In genomic region chr5:115634046-115634445, GRCm38 (mm10) we compare ENCODE assay signal across 14 mouse cellular contexts. TPM values are rescaled to one million over a fixed set of nuclear protein-coding genes. Genes with fewer than 3 reads are reported as not detected.
DNase-seq lines count a peak whose midpoint lies in the region; ATAC-seq and TF ChIP-seq lines count a peak whose summit lies in the region.
"Had no signal": no experiment of that assay in that cellular context is flagged by ENCODE, and none has a peak within 500 bp of the region (broad histone marks: within the 10 kb centered on the region; RNA-seq: fewer than 3 reads in every experiment).

No protein-coding gene starts in this region.

- peaks cover 77% of the 10 kb centered on the region for H3K79me2 ChIP-seq in macrophage (ENCODE audit: inconsistent target)

- TF ChIP-seq CTCF in lung, embryonic 14.5 days (IDR thresholded peaks at IDR 0.05; ENCODE audit: low read depth), result no peak

- no peak for ATAC-seq in lung, embryonic 14.5 days (ENCODE audit: insufficient read depth)
- ATAC-seq: CD4-positive, CD25-positive, alpha-beta regulatory T cell, adult 4 months; intestine, embryonic 15.5 days; lung, postnatal 0 days had no signal

- H3K4me1 ChIP-seq in lung, embryonic 14.5 days (ENCODE audit: insufficient read depth), result peaks cover 8% of the 10 kb centered on the region
- peaks cover 31% of the 10 kb centered on the region for H3K4me1 ChIP-seq in limb, embryonic 10.5 days

- no peak overlapping the region for H3K27ac ChIP-seq in lung, embryonic 14.5 days (ENCODE audit: low read depth)
- H3K27ac ChIP-seq in limb, embryonic 10.5 days, result 0 out of 2 replicates have a peak overlapping the region, but pooled peaks have one; percentile 14
- 0 out of 2 replicates have a peak overlapping the region, but pooled peaks have one; percentile 37 for H3K27ac ChIP-seq in macrophage
- H3K27ac ChIP-seq: forebrain, embryonic 10.5 days; intestine, embryonic 15.5 days had no signal

- no peaks in the 10 kb centered on the region for H3K9me3 ChIP-seq in lung, embryonic 14.5 days (ENCODE audit: low read depth, low read length)
- H3K9me3 ChIP-seq in limb, embryonic 10.5 days (replicated peaks), result no peaks in the 10 kb centered on the region
- H3K9me3 ChIP-seq: forebrain, embryonic 10.5 days; intestine, embryonic 15.5 days had no signal

- H3K4me3 ChIP-seq in lung, embryonic 14.5 days (ENCODE audit: low read depth, low read length), result 0 out of 2 replicates have a peak overlapping the region, but pooled peaks have one; percentile 84
- no peak overlapping the region for H3K4me3 ChIP-seq in limb, embryonic 10.5 days
- no peak overlapping the region for H3K4me3 ChIP-seq in macrophage (ENCODE audit: inconsistent target)

- no peak overlapping the region for H3K9ac ChIP-seq in lung, embryonic 14.5 days
- H3K9ac ChIP-seq: intestine, embryonic 15.5 days had no signal

- DNase-seq in lung, embryonic 14.5 days, result no peak
- DNase-seq in lung, postnatal 4 days, result no peak
- DNase-seq in c-Kit-negative CD71-positive TER-119-positive erythroid progenitor cells, embryonic 14.5 days (ENCODE audit: low read depth, low spot score), result peak; percentile 53
- DNase-seq in limb, embryonic 10.5 days (ENCODE audit: low spot score), result no peak
- DNase-seq in right cerebral cortex, postnatal 25 days, result no peak
- no peak for DNase-seq in right cerebral cortex, postnatal 14 days
- DNase-seq: cerebellum, adult 8-10 months; kidney, postnatal 25 days; left cerebral cortex, postnatal 4 days had no signal

- H3K36me3 ChIP-seq in lung, embryonic 14.5 days (ENCODE audit: insufficient read depth), result peaks cover 31% of the 10 kb centered on the region
- H3K36me3 ChIP-seq in limb, embryonic 10.5 days, result peaks cover 33% of the 10 kb centered on the region
- H3K36me3 ChIP-seq in macrophage (ENCODE audit: inconsistent target), result peaks cover 11% of the 10 kb centered on the region; the same call in 1 of the 2 replicates

- WGBS in lung, embryonic 14.5 days, result 86% methylated on average over 8 of the region's 8 CpGs
- WGBS in limb, embryonic 10.5 days, result 93% methylated on average over 8 of the region's 8 CpGs
- 91% methylated on average over 7 of the region's 8 CpGs for WGBS in macrophage (ENCODE audit: missing documents)

- no peaks in the 10 kb centered on the region for H3K27me3 ChIP-seq in lung, embryonic 14.5 days (ENCODE audit: insufficient read depth, low read length)
- no peaks in the 10 kb centered on the region for H3K27me3 ChIP-seq in limb, embryonic 10.5 days (ENCODE audit: low read depth, poor library complexity, severe bottlenecking)
- H3K27me3 ChIP-seq: intestine, embryonic 15.5 days had no signal

- H3K4me2 ChIP-seq in lung, embryonic 14.5 days, result no peak overlapping the region

RNA-seq across cellular contexts. Expression of gene Rab35, which starts 2.3 kb away (rescaled TPM):
- polyA plus RNA-seq in lung, embryonic 14.5 days (2014; fragmentation: Nextera tagmentation; extraction: Ambion mirVana), result 18.8 and 19.9 TPM in 2 replicates
- 14.9 and 15.4 TPM in 2 replicates for polyA plus RNA-seq in limb, embryonic 10.5 days (2016; fragmentation: Nextera tagmentation; extraction: Ambion mirVana)
- 10 to 100 TPM; 22.0 to 59.6 (median 36.4) TPM for total RNA-seq in macrophage (2018; cell fraction: chromatin; rRNA removed)
- 10 to 100 TPM; 50.4 to 74.7 (median 61.7) TPM for total RNA-seq in macrophage (2018; cell fraction: cytosol; rRNA removed)
- 10 to 100 TPM; 32.4 to 71.4 (median 47.8) TPM for total RNA-seq in macrophage (2018; cell fraction: nucleus; rRNA removed)
- 53.2 to 67.5 TPM (median 59.0 TPM) in 3 replicates for polyA plus RNA-seq in macrophage (2018)
